Mouse (Mus musculus) stomach, postnatal 0 days (tissue): Measurements from ENCODE around the gene Kansl2. TPM values are rescaled to one million over a fixed set of nuclear protein-coding genes. Genes with fewer than 3 reads are reported as not detected.

ENCODE experiments used
- ATAC-seq: fragments of 200-750 bp; cut with Nextera tagmentation; 2 replicates; pipeline ENCODE4 v1.8.0; 2017; ENCODE audit not compliant: low FRiP score, low TSS enrichment
- DNase-seq: peaks from one replicate; pipeline ENCODE4 v3.0.0-alpha.2; 2016; ENCODE audit warnings: low spot score
- H3K27ac ChIP-seq: fragments of 300-500 bp; sonication (generic); replicated peaks from 2 replicates; pipeline ENCODE4 v1.5.1; 2014; ENCODE audit warnings: mild to moderate bottlenecking, control low read depth
- H3K27me3 ChIP-seq: fragments of 300-500 bp; sonication (generic); 2 replicates; pipeline ENCODE4 v1.6.1; 2014; ENCODE audit warnings: low read length; ENCODE audit not compliant: control insufficient read depth, insufficient read depth
- H3K36me3 ChIP-seq: fragments of 300-500 bp; sonication (generic); 2 replicates; pipeline ENCODE4 v1.6.1; 2014; ENCODE audit warnings: low read length, mixed read lengths; ENCODE audit not compliant: control insufficient read depth, insufficient read depth
- H3K4me1 ChIP-seq: fragments of 300-500 bp; sonication (generic); replicated peaks from 2 replicates; pipeline ENCODE4 v1.6.1; 2014; ENCODE audit warnings: antibody characterized with exemption; ENCODE audit not compliant: control insufficient read depth, insufficient read depth
- H3K4me2 ChIP-seq: fragments of 300-500 bp; sonication (generic); replicated peaks from 2 replicates; pipeline ENCODE4 v1.6.1; 2014; ENCODE audit warnings: low read depth, mild to moderate bottlenecking, control low read depth, moderate library complexity
- H3K4me3 ChIP-seq: fragments of 300-500 bp; sonication (generic); 2 replicates; pipeline ENCODE4 v1.5.1; 2014; ENCODE audit warnings: low read depth, low read length, control low read depth
- H3K9ac ChIP-seq: fragments of 300-500 bp; sonication (generic); 2 replicates; pipeline ENCODE4 v1.6.1; 2014; ENCODE audit warnings: mild to moderate bottlenecking, low read length, control low read depth, mixed read lengths
- H3K9me3 ChIP-seq: fragments of 300-500 bp; sonication (generic); 2 replicates; pipeline ENCODE4 v1.6.1; 2016; ENCODE audit warnings: low read length; ENCODE audit not compliant: control insufficient read depth
- CTCF ChIP-seq: IDR thresholded peaks from 2 replicates; pipeline ENCODE4 v1.5.1; 2016; ENCODE audit warnings: antibody characterized with exemption, low read depth, mild to moderate bottlenecking, moderate library complexity
- EP300 ChIP-seq: optimal IDR thresholded peaks from 2 replicates; pipeline ENCODE3; 2016; ENCODE audit warnings: antibody characterized with exemption
- WGBS: fragments of 180-500 bp; shearing (Covaris S2); extraction: QIAGEN DNeasy Blood & Tissue Kit; methylation state at CpG from one replicate; pipeline ENCODE4 v1.1.7; 2014; 5-methylcytosine and 5-hydroxymethylcytosine counted together
- polyA plus RNA-seq: library from polyadenylated mRNA; unstranded; fragments of >200 nt; fragmentation: Nextera tagmentation; extraction: Ambion mirVana; gene quantifications from 2 replicates; pipeline ENCODE4 v1.2.1, GENCODE M21; 2015

Gene Kansl2
- polyA plus RNA-seq, 1 experiment from 2014 or later: 44.3 TPM

- Histone ChIP-seq H3K36me3 (peaks cover 13% of the 10 kb centered on the region), H3K27ac (no peak overlapping the region), H3K4me3 (peak overlapping the region; percentile 80), H3K9me3 (no peaks in the 10 kb centered on the region), H3K9ac (peak overlapping the region; percentile 93; the same call in 1 of the 2 replicates), H3K27me3 (no peaks in the 10 kb centered on the region), H3K4me1 (0 out of 2 replicates have a peak, but pooled peaks cover 3% of the 10 kb centered on the region), H3K4me2 (peak overlapping the region; percentile 77)
- ATAC-seq (no peak), DNase-seq (no peak)
- TF ChIP-seq CTCF (no peak), EP300 (no peak)
- 19% methylated on average over 5 of the region's 5 CpGs for WGBS
Measured at GRCm38 (mm10) chr15:98532281-98532680, 1.8 kb downstream of the Kansl2 start.

- Histone ChIP-seq H3K36me3 (peaks cover 18% of the 10 kb centered on the region), H3K9ac (no peak overlapping the region), H3K27ac (no peak overlapping the region), H3K4me3 (no peak overlapping the region), H3K9me3 (no peaks in the 10 kb centered on the region), H3K4me1 (0 out of 2 replicates have a peak, but pooled peaks cover 3% of the 10 kb centered on the region), H3K27me3 (no peaks in the 10 kb centered on the region), H3K4me2 (no peak overlapping the region)
- TF ChIP-seq EP300 (no peak), CTCF (no peak)
- ATAC-seq (0 out of 2 replicates have a peak, but pooled peaks have one; percentile 16), DNase-seq (no peak)
- 79% methylated on average over 5 of the region's 5 CpGs for WGBS
Measured at GRCm38 (mm10) chr15:98528066-98528563, 5.9 kb downstream of the Kansl2 start.

DNA sequence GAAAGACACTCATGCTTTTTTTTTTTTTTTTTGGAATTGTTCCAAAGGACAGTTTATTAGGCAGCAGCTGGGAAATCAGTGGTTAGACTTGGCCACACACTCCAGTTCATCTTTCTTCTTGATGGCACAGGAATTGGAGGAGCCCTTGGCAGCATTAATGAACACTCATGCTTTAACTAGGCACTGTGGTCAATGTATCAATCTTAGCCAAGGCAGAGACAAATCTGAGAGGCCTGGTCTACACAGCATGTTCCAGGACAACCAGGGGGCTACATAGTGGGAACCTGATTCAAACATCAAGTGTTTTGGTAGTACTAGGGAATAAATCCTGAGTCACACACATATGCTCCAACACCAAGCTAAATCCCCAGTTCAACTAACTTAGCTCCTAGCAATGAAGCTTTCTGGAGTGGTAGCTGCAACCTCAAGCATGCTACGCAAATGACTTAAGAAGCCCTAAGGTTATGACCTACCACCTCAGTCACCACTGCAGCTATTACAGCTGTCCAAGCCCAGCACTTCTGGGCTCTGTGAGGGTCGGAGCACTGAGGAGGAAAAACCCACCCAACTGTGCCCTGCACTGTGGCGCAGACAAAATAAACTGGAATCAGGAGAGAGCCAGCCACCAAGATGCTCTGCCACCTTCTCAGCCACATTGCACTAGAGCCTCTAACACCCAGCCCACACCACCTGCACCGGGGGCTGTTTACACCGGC is 6.8 kb downstream of the Kansl2 start:
- Histone ChIP-seq H3K27ac (no peak overlapping the region), H3K4me2 (no peak overlapping the region), H3K9ac (no peak overlapping the region), H3K4me3 (no peak overlapping the region), H3K9me3 (no peaks in the 10 kb centered on the region), H3K36me3 (peaks cover 25% of the 10 kb centered on the region), H3K27me3 (no peaks in the 10 kb centered on the region), H3K4me1 (no peaks in the 10 kb centered on the region)
- TF ChIP-seq EP300 (no peak), CTCF (no peak)
- DNase-seq (no peak), ATAC-seq (no peak)
- 94% methylated on average over 5 of the region's 5 CpGs for WGBS

DNA sequence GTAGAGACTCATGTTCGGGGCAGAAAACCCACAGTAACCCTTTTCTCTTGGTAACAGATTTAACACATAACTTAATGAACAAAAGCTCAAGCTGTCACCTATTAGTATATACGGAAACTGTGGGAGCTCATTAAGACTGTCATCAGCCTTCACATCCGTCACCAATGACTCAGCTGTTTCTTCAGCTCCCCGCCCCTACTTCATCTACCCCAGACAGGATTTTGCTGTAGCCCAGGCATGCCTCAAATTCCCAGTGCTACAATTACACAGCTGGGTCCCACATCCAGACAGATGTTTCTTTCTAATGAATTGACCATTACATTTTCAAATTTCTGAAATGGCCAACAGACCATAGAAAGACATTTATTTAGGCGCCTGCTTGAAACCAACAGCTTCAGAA is 8.0 kb downstream of the Kansl2 start:
- Histone ChIP-seq H3K27me3 (no peaks in the 10 kb centered on the region), H3K4me1 (no peaks in the 10 kb centered on the region), H3K4me3 (no peak overlapping the region), H3K9ac (no peak overlapping the region), H3K36me3 (peaks cover 25% of the 10 kb centered on the region), H3K9me3 (no peaks in the 10 kb centered on the region), H3K4me2 (no peak overlapping the region), H3K27ac (no peak overlapping the region)
- no peak for DNase-seq
- 0 out of 2 replicates have a peak, but pooled peaks have one; percentile 46 for ATAC-seq
- TF ChIP-seq CTCF (no peak), EP300 (no peak)
- WGBS: 67% methylated on average over 5 of the region's 5 CpGs

DNA sequence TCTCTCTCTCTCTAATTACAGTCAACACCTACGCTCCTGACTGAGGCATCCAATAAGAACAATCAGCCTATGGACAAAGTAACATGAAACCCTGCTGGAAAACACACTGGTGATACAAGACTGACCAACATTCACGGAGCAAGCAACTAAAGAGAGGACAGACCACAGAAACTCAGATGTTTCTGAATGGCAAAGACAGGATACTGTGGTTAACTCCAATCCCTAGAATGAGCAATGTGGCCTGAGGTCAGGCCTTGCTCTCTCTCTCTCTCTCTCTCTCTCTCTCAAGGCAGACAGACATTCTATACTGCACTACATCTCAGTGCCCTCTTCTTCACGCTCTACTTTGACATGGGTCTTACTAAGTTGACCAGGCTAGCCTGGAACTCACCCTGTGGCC is 12.8 kb downstream of the Kansl2 start:
- Histone ChIP-seq H3K36me3 (peaks cover 22% of the 10 kb centered on the region), H3K4me2 (no peak overlapping the region), H3K9me3 (no peaks in the 10 kb centered on the region), H3K27me3 (no peaks in the 10 kb centered on the region), H3K9ac (no peak overlapping the region), H3K27ac (no peak overlapping the region), H3K4me3 (no peak overlapping the region), H3K4me1 (no peaks in the 10 kb centered on the region)
- TF ChIP-seq EP300: no peak
- ATAC-seq (no peak), DNase-seq (no peak)
- WGBS: 98% methylated on average over 3 of the region's 3 CpGs
